Mouse (Mus musculus) erythroblast, embryonic 14.5 days (primary cell): ENCODE results near the gene Mov10. TPM values are rescaled to one million over a fixed set of nuclear protein-coding genes. Genes with fewer than 3 reads are reported as not detected.

ENCODE experiments used
- H3K27me3 ChIP-seq: 2 replicates; pipeline ENCODE4 v1.6.1; 2012; ENCODE audit warnings: inconsistent platforms; ENCODE audit not compliant: control insufficient read depth
- H3K36me3 ChIP-seq: 2 replicates; pipeline ENCODE4 v1.6.1; 2012; ENCODE audit warnings: mild to moderate bottlenecking, inconsistent platforms; ENCODE audit not compliant: control insufficient read depth
- H3K4me1 ChIP-seq: 2 replicates; pipeline ENCODE4 v1.6.1; 2012; ENCODE audit warnings: inconsistent platforms; ENCODE audit not compliant: control insufficient read depth
- H3K4me3 ChIP-seq: replicated peaks from 2 replicates; pipeline ENCODE3; 2012; ENCODE audit warnings: moderate library complexity, mild to moderate bottlenecking, inconsistent platforms
- H3K9me3 ChIP-seq: 2 replicates; pipeline ENCODE4 v1.6.1; 2012; ENCODE audit warnings: low read length, inconsistent platforms, mixed read lengths; ENCODE audit not compliant: control insufficient read depth
- GATA1 ChIP-seq: IDR thresholded peaks from 2 replicates; pipeline ENCODE4 v1.6.1; 2012; ENCODE audit warnings: low read length, inconsistent platforms, mixed read lengths
- TAL1 ChIP-seq: IDR thresholded peaks from 3 replicates; pipeline ENCODE4 v1.6.1; 2012; ENCODE audit warnings: low read length, inconsistent platforms, mixed read lengths
- polyA plus RNA-seq: library from polyadenylated mRNA; stranded (reverse); fragments of >175 nt; gene quantifications from 2 replicates; pipeline ENCODE4 v1.2.3, GENCODE M21; 2012

The Mov10 gene
- polyA plus RNA-seq, 1 experiment: 1.0 TPM

DNA sequence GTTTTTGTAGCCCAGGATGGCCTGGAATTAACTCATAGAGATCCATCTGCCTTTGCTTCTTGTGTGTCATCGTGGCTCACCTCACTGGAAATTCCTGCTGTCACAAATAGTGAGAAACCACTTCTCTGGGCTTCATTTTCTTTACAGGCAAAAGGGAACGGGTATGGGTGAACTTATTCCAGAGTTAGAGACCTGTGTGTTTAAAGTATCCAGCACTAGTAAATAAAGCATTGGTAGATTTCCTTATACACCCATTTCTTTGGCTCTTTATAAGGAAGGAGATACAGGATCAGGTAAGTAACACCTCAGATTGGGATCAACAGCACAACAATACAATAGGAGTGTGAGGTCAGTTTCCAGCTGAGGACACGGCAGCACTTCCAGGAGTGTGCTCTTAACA is 30.3 kb downstream of the Mov10 start, which contains the start of gene Rhoc:
Gene Rhoc, plus strand, starts transcription at position 301 of the 400 bp plus-strand sequence.
- H3K4me3 ChIP-seq: peak within 1 kb of the TSS; percentile 49
- TF ChIP-seq TAL1 (no peak), GATA1 (no peak)
- H3K27me3 ChIP-seq: peaks cover 77% of the 10 kb centered on the region

DNA sequence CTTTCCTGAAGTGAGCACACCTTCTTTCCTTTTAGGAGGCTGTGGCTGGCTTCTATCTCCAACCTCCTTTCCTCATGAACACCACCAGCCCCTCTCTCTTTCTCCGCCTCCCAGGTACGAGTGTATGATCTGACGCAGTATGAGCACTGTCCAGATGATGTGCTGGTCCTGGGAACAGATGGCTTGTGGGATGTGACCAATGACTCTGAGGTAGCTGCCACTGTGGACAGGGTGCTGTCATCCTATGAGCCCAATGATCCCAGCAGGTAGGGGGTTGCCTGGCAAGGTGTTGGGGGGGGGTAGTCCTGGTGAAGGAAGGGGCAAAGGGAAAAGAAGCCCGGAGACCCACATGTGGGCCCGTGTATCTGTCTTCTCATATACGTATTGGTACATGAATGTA is 33.1 kb downstream of the Mov10 start:
- Histone ChIP-seq H3K4me1 (peaks cover 20% of the 10 kb centered on the region), H3K36me3 (no peaks in the 10 kb centered on the region), H3K4me3 (no peak overlapping the region), H3K9me3 (no peaks in the 10 kb centered on the region; the same call in 1 of the 2 replicates), H3K27me3 (peaks cover 92% of the 10 kb centered on the region)
- no peak for TF ChIP-seq TAL1
- no peak for TF ChIP-seq GATA1

More for the DNA sequence above, 30.3 kb downstream of the Mov10 start, which contains the start of gene Rhoc:
- Histone ChIP-seq H3K36me3 (peaks cover 3% of the 10 kb centered on the region; the same call in 1 of the 2 replicates), H3K9me3 (no peaks in the 10 kb centered on the region), H3K4me1 (peaks cover 9% of the 10 kb centered on the region)

DNA sequence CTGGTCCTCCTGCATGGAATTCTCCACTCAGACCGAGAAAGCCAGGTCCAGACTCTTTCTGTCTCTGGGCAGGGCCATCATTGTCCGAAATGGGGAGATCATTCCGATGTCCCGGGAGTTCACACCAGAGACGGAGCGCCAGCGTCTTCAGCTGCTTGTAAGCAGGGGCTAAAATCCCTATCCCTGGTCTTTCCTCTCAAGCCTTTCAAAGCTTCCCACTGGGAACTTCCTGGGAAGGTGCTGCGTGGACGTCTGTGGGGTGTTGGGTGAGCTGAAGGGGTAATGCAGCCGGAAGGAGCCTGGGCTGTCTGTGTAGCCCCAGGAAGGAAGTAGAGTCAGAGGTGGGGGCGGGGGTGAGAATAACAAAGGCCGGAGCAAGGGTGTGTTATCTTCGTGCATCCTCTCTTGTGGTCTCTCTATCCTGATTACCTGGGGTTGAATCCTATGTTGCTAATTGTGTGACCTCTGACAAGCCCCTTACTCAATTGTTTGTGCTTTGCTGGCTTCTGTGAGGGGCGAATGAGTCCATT is 34.3 kb downstream of the Mov10 start:
- Histone ChIP-seq H3K27me3 (peaks cover 92% of the 10 kb centered on the region), H3K4me3 (no peak overlapping the region)

DNA sequence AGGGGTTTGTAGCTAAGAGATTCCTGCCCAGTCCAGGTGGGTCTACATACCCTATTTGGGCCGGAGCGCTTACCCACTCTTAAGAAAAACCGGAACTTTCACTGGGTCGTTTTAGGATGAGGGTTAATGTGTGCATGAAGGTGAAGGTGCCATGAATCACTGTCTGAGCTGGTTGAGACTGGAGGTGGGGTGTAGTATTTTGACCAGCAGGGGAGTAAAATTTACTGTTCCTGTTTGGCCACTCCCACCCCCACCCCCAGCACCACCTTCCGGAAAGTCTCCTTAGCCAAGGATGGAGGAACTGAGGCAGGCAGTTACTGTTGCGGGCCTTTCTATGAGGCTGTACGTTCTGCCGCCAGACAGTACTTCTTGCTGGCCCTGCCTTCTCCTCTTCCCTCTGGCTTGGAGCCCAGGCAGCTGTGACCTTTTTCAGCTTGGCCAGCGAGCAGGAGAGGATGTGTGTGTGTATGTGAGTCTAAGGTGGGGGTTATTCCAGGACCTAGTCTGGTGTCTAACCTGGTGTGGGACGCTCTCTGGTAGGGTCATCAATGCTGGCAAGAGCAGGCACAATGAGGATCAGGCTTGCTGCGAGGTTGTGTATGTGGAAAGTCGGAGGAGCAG is 36.2 kb downstream of the Mov10 start:
- H3K4me1 ChIP-seq: peaks cover 15% of the 10 kb centered on the region

More for the DNA sequence above, 34.3 kb downstream of the Mov10 start:
- no peak for TF ChIP-seq GATA1
- no peak for TF ChIP-seq TAL1
- Histone ChIP-seq H3K9me3 (no peaks in the 10 kb centered on the region; the same call in 1 of the 2 replicates), H3K36me3 (no peaks in the 10 kb centered on the region), H3K4me1 (peaks cover 20% of the 10 kb centered on the region)

GRCm38 (mm10) chr3:104781471-104781903 is 36.9 kb downstream of the Mov10 start, which contains the start of gene Fam19a3:
Gene Fam19a3 (minus strand): TSS chr3:104781840.
- peaks cover 15% of the 10 kb centered on the region for H3K4me1 ChIP-seq
- H3K9me3 ChIP-seq: no peaks in the 10 kb centered on the region; the same call in 1 of the 2 replicates
- TF ChIP-seq GATA1 (no peak), TAL1 (no peak)
- no peaks in the 10 kb centered on the region for H3K36me3 ChIP-seq
- H3K4me3 ChIP-seq: peak within 1 kb of the TSS; percentile 34
- H3K27me3 ChIP-seq: peaks cover 97% of the 10 kb centered on the region

More for the DNA sequence above, 36.2 kb downstream of the Mov10 start:
- Histone ChIP-seq H3K4me3 (no peak overlapping the region), H3K27me3 (peaks cover 92% of the 10 kb centered on the region), H3K36me3 (no peaks in the 10 kb centered on the region), H3K9me3 (no peaks in the 10 kb centered on the region; the same call in 1 of the 2 replicates)
- TF ChIP-seq GATA1 (no peak), TAL1 (no peak)

DNA sequence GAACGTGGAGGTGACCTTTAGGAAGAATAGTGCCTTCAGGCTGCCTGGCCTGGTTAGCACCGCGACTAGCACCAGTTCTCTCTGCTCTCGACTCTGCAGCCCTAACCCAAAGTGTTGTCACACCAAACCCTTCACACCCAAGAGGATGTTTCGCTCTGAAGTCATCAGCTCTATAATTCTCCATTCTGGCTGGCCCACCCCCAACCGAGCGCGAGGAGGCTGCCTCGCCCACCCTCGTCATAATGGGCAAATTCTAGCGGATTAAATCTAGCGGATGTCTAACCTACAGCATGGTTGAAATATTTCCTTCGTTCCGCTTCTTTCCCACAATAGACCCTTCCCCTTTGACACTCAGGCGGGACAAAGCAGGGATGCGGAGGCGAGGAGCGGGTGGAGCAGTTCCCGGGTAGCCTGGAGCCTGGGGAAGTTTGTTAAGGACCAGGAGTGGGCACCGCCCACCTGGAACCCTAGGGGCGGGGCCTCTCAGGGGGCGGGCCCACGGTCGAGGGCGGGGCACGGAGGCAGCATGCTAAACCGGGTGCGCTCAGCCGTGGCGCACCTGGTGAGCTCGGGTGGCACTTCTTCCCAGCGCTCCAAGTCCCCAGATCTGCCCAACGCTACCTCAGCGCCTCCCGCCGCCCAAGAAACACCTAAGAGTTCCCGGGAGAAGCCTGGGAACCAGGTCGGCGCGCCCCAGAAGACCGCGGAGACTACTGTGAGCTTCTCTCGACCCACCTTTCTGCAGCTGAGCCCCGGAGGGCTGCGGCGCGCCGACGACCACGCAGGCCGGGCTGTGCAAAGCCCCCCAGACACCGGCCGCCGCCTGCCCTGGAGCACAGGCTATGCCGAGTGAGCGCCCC is 37.6 kb downstream of the Mov10 start, which contains the start of gene Ppm1j:
Gene Ppm1j, plus strand, starts transcription at position 496 of the 860 bp plus-strand sequence.
- TF ChIP-seq TAL1: no peak
- TF ChIP-seq GATA1: no peak
- peak within 1 kb of the TSS; percentile 34 for H3K4me3 ChIP-seq
- no peaks in the 10 kb centered on the region for H3K36me3 ChIP-seq
- peaks cover 15% of the 10 kb centered on the region for H3K4me1 ChIP-seq
- H3K27me3 ChIP-seq: peaks cover 98% of the 10 kb centered on the region
- no peaks in the 10 kb centered on the region; the same call in 1 of the 2 replicates for H3K9me3 ChIP-seq

GRCm38 (mm10) chr3:104779949-104780348 is 38.4 kb downstream of the Mov10 start:
- Histone ChIP-seq H3K4me1 (peaks cover 15% of the 10 kb centered on the region), H3K4me3 (no peak overlapping the region), H3K36me3 (no peaks in the 10 kb centered on the region), H3K27me3 (peaks cover 95% of the 10 kb centered on the region), H3K9me3 (no peaks in the 10 kb centered on the region; the same call in 1 of the 2 replicates)
- no peak for TF ChIP-seq TAL1
- TF ChIP-seq GATA1: no peak

DNA sequence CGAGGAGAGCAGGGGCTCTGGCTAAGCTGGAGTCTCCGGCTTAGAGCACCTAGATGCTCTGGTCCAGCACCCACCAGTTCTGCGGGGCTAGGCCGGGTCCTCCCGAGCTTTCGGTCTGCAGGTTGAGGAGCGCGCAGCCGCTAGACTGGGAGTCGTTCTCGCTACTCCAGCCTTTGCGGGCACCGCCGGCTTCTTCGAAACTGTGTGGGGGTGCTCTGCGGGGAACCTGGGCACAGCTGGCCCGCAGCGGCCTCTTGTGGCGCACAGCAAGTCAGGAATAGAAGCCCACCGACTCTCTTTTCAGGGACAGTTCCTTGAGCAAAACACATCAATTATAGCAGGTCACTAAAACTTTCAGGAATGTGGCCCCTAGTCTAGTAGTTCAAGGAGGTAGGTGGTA is 41.0 kb downstream of the Mov10 start:
- no peak overlapping the region for H3K4me3 ChIP-seq
- peaks cover 77% of the 10 kb centered on the region for H3K27me3 ChIP-seq
- peaks cover 15% of the 10 kb centered on the region for H3K4me1 ChIP-seq
- no peak for TF ChIP-seq GATA1
- no peak for TF ChIP-seq TAL1
- no peaks in the 10 kb centered on the region; the same call in 1 of the 2 replicates for H3K9me3 ChIP-seq
- no peaks in the 10 kb centered on the region for H3K36me3 ChIP-seq

GRCm38 (mm10) chr3:104773301-104773700 is 45.1 kb downstream of the Mov10 start:
- no peak overlapping the region for H3K4me3 ChIP-seq
- H3K9me3 ChIP-seq: no peaks in the 10 kb centered on the region
- no peaks in the 10 kb centered on the region for H3K36me3 ChIP-seq
- H3K4me1 ChIP-seq: peaks cover 18% of the 10 kb centered on the region
- peaks cover 42% of the 10 kb centered on the region for H3K27me3 ChIP-seq
- no peak for TF ChIP-seq TAL1
- no peak for TF ChIP-seq GATA1
